Mouse (Mus musculus) adrenal gland, adult 2 months (tissue): Measurements from ENCODE around the gene BC051142. TPM values are rescaled to one million over a fixed set of nuclear protein-coding genes. Genes with fewer than 3 reads are reported as not detected.

Experiments
- DNase-seq: peaks from one replicate; pipeline ENCODE4 v3.0.0; 2021
- long read RNA-seq: library from polyadenylated mRNA; stranded (forward); transcript quantifications from one replicate; pipeline ENCODE4 v2.0.0, GENCODE M21; 2021
- polyA plus RNA-seq: library from polyadenylated mRNA; depleted of rRNA; stranded (reverse); fragments of >200 nt; gene quantifications from 2 replicates; pipeline ENCODE4 v1.2.3, GENCODE M21; 2012; rRNA removed
- total RNA-seq, 2 experiments: library from RNA; stranded (reverse); gene quantifications; 2 replicates each; pipeline ENCODE4 v1.2.3; 2021

BC051142 gene
- total RNA-seq: 1 to 10 TPM; 2.1 to 2.5 TPM
- 0.74 and 1.1 TPM in 2 replicates for polyA plus RNA-seq
- long read RNA-seq, partial matches to known transcripts: 1 of 1 reads
- long read RNA-seq, other reads (novel, unspliced or antisense): 0 of 1 reads

DNA sequence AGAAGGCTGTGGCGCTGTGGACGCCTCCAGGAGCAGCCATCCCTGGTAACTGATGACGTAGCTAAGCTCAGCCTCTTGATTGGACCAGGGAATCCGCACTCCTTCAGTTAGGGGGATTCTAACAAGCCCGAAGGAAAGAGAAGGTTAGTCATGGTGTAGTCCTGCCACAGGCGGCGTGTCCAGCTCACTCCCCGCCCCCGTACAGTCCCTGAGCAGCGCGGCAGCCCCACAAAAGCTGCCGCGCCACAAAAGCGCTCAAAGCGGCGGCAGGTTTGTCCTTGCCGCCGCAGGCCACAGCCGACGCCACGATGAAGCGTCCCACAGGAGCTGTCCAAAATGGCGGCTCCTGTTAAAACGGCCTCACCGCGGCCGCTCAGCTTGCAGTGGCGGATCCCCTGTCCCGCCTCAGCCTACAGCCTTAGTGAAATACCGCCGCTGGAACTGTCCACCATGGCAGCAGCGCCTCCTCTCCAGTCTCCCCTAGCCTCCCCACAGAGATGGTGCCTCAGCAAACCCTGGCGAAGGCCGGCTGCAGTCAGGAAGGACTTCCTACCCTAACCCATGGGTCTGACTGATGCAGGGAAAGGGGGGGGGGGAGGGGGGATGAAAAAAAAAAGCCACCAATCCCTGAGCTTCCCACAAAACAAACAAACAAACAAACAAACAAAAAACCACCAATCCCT, at the start of gene BC051142:
Gene BC051142 (plus strand): TSS at position 110 of the 683 bp plus-strand sequence.
- DNase-seq: peak; percentile 91

DNA sequence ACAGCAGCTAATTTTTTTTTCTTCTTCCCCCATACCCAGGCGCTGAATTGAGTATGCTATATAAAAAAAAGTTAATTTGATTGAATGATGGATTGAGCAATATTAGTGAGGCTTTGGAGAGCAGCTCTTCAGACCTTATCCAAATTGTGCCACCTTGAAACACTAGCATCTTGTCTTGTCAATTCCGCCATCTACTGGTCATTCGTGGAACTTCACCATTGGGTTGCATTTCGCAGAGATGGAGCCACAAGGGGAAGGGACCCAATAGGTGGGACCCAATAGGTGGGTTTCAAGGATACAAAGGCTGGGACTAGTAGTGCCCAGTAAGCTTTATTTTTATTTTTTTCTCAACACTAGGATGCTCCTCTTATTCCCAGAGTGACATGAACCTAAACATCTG, 49.2 kb upstream of the BC051142 start:
- DNase-seq: peak; percentile 60

DNA sequence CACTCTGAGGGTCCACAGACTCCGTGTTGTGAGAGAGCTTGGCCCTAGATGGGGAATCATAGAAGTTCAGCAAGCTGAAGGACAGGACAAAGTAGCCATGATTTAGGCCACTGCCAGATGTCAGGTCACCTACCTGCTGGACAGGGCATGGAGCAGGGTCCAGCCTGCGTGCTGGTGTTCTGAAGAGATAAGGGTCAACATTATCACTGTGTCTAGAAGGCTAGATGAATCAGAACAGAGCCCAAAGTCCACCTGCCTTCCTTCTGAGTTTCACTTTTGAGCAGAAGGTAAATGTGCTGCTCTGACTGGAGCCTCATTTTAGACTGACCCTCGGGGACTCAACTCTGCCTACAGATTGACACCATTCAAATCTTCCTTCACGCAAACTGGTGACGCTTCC, 44.1 kb upstream of the BC051142 start, which contains the start of gene Btnl2:
Gene Btnl2 (plus strand): TSS at position 284 of the 400 bp plus-strand sequence.
- no peak for DNase-seq

DNA sequence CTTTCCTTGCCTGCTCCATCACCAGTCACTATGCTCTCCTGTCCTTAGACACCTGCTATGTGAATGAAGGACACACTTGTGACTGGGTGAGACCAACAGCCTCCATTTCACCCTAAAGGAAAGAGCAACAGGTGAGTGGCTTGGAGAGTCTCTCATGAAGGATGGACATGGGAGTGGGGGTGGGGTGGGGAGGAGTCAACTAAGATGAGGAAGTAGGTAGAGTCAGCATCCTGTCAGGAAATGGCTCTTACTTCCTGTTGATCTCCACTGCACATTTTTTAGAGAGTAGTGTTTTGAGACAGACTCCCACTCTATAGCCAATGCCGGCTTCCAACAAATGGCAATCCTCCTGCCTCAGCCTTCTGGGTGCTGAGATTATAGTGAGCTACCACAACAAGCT, 43.7 kb upstream of the BC051142 start:
- no peak for DNase-seq

DNA sequence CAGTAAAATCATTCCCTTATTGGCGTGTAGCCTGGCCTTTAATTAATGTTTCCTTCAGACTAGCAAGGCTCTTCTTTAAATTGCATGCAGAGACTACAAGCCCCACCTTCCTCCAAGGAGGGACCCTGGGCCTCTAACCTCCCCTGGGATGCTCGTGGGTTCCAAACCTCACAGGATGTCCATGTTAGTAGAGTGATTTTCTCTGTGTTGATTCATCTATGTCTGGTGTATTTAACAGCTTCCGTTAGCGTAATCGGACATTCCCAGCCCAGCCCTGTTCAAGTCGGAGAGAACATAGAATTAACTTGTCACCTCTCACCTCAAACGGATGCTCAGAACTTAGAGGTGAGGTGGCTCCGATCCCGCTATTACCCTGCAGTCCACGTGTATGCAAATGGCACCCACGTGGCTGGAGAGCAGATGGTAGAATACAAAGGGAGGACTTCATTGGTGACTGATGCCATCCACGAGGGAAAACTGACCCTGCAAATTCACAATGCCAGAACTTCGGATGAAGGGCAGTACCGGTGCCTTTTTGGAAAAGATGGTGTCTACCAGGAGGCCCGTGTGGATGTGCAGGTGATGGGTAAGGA, 35.6 kb upstream of the BC051142 start:
- no peak for DNase-seq

DNA sequence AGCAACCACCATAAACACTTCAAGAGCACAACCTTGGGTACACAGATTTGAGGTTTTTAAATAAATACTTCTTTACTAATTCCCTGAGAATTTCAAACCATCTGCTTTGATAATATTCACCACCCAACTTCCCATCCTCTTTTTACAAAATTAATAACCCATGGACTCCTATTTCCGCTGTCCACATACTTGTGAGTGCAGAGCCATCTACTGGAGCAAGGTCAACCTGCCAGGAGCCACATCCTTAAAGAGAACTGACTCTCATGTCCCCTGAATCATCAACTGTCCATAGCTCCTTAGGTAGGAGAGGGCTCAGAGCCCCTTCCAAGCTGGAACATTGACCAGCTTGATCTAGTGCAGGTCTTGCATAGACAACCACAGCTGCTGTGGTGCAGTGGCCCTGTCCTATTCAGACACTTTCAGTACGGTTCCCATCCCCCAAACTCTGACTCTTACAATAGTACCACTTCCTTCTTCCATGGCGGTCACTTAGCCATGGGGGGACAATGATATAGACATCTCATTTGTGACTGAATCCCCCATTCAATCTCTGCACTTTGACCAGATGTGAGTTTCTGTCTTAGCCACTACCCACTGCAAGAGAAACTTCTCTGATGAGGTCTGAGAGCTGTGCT, 34.8 kb upstream of the BC051142 start:
- DNase-seq: no peak

DNA sequence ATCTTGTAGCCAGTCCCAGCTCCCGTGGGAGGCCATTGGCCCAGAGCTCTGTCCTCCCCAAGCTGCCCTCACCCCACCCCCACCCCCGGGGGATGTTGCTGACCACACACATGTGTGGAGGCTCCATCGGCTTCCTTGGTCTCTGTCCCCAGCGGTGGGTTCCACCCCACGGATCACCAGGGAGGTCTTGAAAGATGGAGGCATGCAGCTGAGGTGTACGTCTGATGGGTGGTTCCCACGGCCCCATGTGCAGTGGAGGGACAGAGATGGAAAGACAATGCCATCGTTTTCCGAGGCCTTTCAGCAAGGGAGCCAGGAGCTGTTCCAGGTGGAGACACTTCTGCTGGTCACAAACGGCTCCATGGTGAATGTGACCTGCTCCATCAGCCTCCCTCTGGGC, 33.6 kb upstream of the BC051142 start:
- no peak for DNase-seq

DNA sequence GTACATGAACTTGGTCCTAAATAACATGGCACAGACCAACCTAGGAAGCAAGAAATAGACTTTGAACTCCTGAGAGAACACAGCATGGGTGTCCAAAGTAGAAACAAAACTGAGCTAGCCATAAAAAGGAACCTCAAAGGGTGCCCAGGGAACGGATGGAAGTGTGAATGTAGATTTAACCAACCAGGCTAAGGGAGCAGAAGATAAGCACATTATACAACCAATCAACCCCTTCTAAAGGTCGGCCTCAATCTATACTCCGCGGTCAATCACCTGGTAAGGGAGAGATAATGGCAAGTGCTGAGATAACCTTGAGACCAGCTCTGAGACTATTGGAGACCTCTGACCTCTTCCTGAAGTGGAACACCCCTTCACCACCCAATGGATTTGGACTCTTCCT, 28.1 kb upstream of the BC051142 start:
- no peak for DNase-seq

DNA sequence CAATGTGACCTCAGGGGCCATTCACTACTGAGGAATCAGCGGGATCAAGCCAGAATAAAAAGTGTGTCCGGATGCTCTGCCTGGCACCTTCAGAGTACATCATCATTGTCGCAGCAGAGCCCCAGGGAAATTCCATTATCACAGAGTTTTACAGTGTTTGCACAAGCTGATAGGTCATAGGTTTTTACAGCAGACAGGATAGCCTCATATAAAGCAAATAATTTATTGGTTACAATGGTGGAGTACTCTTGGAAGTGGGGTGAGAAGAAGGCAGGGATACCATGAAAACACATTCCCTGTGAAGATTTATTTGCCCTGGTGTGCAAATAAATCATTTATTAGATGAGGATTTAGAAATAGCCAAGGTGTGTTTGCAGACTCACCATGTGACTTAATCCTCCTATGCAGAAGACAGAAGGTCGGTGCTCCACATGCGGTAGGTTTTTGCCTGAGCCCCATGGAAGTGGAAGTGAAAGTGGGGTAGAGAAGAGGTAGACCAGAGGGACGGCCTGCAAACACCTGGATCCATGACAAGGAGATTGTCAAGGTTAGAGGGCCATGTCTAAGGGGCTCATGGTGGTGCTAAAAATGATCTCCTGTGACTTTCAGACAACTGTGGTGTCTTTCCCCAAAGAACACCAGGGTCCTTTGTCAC, 25.4 kb upstream of the BC051142 start:
- no peak for DNase-seq

DNA sequence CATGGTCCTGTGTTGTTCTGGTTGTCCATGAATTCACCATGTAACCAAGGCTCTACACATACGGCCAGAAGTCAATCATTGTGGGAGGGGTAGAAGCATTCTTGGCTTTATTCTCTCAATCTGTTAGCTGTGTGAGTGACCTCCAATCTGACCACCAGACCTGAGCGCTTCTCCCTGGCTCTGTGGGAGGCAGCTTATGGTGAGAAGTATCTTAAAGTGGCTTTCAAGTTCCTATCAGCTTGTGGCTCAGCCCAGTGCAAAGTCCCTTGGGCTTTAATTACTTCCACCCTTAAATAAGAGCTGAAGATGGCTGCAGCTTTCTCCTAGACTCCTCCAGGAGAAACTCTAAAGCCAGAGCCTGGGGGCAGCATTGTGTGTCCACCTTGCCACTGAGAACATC, 21.8 kb upstream of the BC051142 start, which contains the start of gene Btnl1:
Gene Btnl1 (plus strand): TSS at position 286 of the 400 bp plus-strand sequence.
- DNase-seq: no peak

DNA sequence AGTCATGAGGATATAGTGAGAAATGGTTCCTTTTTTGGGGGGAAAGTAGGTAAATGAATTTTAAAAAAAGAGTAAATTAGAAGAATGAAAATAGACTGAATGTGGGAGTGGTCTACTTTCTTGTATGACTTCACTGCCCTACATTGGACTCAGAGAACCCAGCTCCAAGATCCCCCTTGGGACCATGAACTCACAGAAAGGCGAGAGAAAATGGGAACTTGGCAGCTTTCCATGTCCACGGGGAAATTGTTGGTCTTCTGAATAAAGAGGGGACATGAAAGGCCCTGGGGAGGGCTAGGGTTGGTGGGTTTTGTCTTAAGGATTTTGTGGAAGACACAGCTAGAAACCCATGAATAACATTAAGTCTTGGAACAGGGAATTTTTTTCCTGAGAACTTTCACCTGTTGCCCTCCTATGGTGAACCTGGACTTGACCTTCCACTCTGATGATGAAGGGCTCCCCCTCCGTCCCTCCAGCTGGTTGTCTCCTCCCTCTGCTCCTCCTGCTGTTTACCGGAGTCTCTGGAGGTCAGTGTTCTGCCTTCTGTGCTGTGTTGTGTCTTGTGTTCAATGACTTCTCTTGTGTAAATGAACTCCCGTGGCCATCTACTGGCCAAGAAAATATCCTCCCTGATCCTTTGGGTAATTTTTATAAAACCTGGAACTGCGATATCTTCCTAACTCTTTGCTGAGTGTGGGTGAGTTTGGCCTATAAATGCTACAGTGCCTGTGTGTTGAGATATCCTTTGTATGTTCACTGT, 21.0 kb upstream of the BC051142 start:
- no peak for DNase-seq

DNA sequence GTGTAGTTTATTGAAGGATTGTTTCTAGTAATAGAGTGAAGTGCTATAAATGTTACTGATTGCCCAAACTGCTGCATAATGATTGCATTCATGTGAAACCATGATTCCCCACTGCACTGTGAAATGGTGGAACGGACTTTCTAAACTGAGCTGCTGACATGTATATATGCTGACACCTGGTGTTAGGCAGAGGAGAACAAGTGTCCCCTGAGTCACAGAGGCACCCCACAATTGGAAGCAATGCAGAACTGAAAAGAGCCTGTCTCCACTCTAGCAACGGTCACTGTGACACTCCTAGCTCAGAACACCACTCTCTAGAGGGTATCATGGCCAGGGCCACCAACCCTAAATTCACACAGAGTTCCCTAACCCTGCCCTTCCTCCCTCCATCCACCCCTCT, 19.9 kb upstream of the BC051142 start:
- no peak for DNase-seq

DNA sequence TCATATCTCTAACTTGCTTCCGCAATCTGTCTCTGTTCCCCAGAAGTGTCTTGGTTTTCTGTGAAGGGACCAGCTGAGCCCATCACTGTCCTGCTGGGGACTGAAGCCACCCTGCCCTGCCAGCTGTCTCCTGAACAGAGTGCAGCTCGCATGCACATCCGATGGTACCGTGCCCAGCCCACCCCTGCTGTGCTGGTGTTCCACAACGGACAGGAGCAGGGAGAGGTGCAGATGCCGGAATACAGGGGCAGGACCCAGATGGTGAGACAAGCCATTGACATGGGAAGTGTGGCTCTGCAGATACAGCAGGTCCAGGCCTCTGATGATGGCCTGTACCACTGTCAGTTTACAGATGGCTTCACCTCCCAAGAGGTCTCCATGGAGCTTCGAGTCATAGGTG, 19.2 kb upstream of the BC051142 start:
- DNase-seq: no peak

DNA sequence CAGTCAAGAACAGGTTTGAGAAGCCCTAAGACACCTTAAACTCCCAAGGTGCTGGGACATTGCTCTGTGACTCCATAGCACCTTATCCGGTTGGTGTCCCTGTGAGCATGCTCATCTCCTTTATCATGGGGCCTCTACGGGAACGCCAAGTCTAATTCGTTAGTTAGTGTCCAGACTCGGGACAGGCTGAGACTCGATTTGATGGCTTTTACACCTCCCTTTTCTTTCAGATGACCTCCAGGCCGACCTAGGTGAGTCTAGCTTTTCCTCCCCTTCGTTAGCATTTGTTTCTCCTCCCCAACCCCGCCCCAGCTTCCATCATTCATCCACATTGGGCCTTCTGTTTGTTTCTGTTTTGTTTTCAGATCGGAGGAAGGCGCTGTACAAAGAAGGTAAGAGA, 16.7 kb upstream of the BC051142 start:
- DNase-seq: no peak

DNA sequence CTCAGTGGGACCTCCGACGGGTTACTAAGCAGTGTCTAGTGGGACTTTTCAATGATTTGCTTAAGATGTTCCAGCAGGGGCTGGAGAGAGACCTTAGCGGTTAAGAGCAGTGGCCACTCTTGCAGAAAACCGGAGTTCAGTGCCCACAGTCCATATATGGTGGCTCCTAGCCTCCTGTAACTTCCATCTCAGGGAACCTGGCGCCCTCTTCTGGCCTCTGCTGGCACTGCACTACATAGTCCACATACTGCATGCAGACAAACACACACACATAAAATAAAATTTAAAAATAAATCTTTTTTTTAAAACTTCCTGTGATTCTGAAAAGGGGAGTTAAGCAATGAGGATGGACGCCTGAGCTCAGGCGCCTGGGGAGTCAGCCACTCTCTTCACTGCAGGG, 15.4 kb upstream of the BC051142 start:
- no peak for DNase-seq

DNA sequence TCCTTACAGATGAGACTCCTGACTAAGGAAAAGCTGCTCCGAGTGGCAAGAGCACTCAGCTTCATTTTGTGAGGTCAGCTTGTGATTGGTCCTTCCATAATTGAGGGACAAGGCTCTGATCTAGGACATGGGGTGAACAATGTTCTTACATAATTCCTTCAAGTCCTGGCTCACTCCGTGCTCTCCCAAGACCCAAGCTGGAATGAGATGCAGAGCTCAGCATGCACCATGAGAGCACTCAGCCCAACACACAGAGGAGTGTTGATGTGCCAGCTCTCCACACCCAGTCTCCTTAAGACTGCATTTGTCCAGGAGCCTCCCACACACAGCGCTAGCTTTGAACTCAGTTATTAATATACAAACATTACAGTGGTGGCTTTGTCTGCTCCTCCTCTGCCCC, 13.9 kb upstream of the BC051142 start:
- DNase-seq: no peak

DNA sequence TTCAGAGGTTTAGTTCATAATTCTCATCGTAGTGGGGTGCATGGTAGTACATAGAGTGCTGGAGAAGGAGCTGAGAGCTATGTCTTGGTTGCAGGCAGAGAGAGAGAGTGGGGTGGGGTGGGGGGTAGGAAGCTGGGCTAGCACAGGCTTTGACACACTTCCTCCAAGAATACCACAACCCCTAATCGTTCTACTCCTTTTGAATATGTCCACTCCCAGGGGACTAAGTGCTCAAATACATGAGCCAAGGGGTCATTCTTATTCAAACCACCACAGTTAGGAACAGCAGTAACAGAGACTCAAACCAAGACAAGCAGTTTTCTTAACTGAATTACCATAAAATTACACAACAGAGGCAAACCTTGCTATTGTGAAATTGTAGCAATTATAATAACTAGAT, 12.0 kb upstream of the BC051142 start:
- DNase-seq: no peak

DNA sequence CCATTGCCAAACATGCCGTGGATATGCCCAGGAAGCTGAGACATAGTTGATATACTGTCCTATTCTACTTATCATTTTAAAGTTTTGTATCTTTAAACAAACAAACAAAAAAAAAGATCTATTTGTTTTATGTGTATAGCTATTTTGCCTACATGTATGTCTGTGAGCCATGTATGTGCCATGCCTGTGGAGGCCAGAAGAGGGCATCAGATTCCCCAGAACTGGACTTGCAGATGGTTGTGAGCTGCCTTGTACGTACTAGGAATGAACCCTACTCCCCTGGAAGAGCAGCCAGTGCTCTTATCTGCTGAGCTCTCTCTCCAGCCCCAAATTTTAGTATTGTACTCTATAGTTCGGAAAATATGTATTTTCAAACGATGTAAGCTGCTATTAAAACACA, 10.1 kb upstream of the BC051142 start:
- peak; percentile 50 for DNase-seq

DNA sequence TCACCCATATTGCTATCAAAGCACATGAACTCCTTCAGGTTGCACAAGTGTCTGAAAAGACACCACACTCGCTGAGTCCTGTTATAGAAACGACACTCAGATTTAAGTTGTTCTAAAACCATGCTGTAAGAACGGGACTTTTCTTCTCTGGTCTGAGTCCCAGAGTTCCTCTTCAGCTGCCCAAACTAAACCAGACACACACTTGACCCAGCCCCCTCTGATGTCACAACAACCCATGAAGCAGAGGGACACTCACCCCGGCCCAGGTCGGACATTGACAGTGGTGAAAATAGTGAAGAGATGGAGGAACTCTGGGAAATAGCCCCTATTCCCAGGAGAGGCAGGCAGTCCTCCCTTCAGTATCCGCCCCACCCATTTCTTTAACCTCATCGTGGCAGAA, 7.1 kb upstream of the BC051142 start:
- no peak for DNase-seq

DNA sequence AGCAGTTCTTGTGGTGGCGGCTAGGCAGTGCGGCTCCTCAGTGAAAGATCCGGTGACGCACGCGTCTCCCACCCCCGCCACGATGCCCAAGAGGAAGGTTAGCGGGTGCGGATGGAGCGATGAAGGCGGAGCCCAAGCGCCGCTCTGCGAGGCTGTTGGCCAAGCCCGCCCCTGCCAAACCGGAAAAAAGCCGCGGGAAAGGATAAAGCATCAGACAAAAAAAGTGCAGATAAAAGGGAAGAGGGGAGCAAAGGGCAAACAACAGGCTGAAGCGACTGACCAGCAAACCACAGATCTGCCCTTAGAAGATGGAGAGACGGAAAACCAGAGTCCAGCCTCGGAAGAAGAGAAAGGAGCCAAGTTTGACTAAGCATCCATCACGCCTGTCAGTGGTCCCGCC, 6.3 kb upstream of the BC051142 start:
- peak; percentile 71 for DNase-seq

DNA sequence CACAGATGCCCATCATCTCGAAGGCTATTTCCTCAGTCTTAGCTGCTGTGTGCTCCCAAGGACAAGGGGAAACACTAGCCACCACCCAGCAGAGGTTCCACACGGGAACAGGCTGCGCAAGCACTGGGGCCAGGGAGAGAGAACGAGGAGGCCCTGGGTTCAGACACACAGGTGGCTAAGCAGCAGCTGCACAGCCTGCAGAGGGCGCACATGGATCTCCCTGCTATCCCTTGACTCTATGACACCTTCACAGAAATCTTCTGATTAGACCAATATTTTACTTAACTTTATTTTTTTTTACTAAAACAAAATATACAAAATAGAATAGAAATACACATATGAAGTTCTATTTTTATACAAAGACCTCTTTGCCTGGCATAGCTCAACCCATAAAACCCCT, 1.3 kb upstream of the BC051142 start:
- DNase-seq: no peak
